Mouse (Mus musculus) heart, postnatal 0 days (tissue): ENCODE results near the gene Scaf8.

Source experiments
- CTCF ChIP-seq: IDR thresholded peaks from 2 replicates; pipeline ENCODE4 v1.5.1; 2016; ENCODE audit warnings: antibody characterized with exemption, control low read depth, low read depth
- EP300 ChIP-seq: IDR thresholded peaks from 2 replicates; pipeline ENCODE4 v1.6.1; 2016; ENCODE audit warnings: antibody characterized with exemption, low read depth

- TF ChIP-seq CTCF (no peak), EP300 (no peak)
Observed at GRCm38 (mm10) chr17:3232626-3233025, 117.9 kb downstream of the Scaf8 start.
